Mouse (Mus musculus) MEL (cell line): ENCODE measurements around the gene Spata1. TPM values are rescaled to one million over a fixed set of nuclear protein-coding genes. Genes with fewer than 3 reads are reported as not detected.

Experiments
- DNase-seq: peaks from one replicate; pipeline ENCODE4 v3.0.0; 2011; ENCODE audit warnings: low read depth, low spot score
- H3K27ac ChIP-seq: 2 replicates; pipeline ENCODE4 v1.5.1; 2012; ENCODE audit warnings: low read depth, mild to moderate bottlenecking, control low read depth, low read length, moderate library complexity; ENCODE audit not compliant: control insufficient read depth
- H3K27me3 ChIP-seq, 2 experiments: fragments of 150-350 bp in 1 of 2; sonication (generic) in 1 of 2; 2 replicates each; pipeline ENCODE4 v1.6.1; 2012; ENCODE audit warnings: low read length in 2 of 2, mild to moderate bottlenecking in 2 of 2, improper control_type of control experiment in 1 of 2, moderate library complexity in 1 of 2; ENCODE audit not compliant: insufficient read depth in 2 of 2, control insufficient read depth in 1 of 2
- H3K36me3 ChIP-seq, 2 experiments: 2 replicates each; pipeline ENCODE4 v1.6.1; 2012 to 2014; ENCODE audit warnings: low read length in 2 of 2, improper control_type of control experiment in 1 of 2, inconsistent platforms in 1 of 2, mild to moderate bottlenecking in 1 of 2; ENCODE audit not compliant: insufficient read depth in 2 of 2, control insufficient read depth in 1 of 2
- H3K4me1 ChIP-seq, 2 experiments: fragments of 150-350 bp in 1 of 2; sonication (generic) in 1 of 2; 2 replicates each; pipeline ENCODE4 v1.6.1; 2012; ENCODE audit warnings: low read length in 2 of 2, improper control_type of control experiment in 1 of 2, mild to moderate bottlenecking in 1 of 2; ENCODE audit not compliant: insufficient read depth in 2 of 2, control insufficient read depth in 1 of 2
- H3K4me3 ChIP-seq, 2 experiments: fragments of 150-350 bp in 1 of 2; sonication (generic) in 1 of 2; 2 replicates each; pipeline ENCODE4 v1.5.1; 2012; ENCODE audit warnings: low read depth in 2 of 2, low read length in 2 of 2, mild to moderate bottlenecking in 2 of 2, moderate library complexity in 2 of 2, control low read depth in 1 of 2, improper control_type of control experiment in 1 of 2; ENCODE audit not compliant: control insufficient read depth in 1 of 2, insufficient read depth in 1 of 2
- H3K79me2 ChIP-seq: 2 replicates; pipeline ENCODE4 v1.6.1; 2012; ENCODE audit warnings: mild to moderate bottlenecking, low read length, moderate library complexity; ENCODE audit not compliant: control insufficient read depth, poor library complexity, insufficient read depth
- H3K9ac ChIP-seq: 2 replicates; pipeline ENCODE4 v1.6.1; 2012; ENCODE audit warnings: low read depth, mild to moderate bottlenecking, control low read depth, low read length, moderate library complexity; ENCODE audit not compliant: control insufficient read depth, poor library complexity, severe bottlenecking
- H3K9me3 ChIP-seq: fragments of 150-350 bp; sonication (generic); replicated peaks from 2 replicates; pipeline ENCODE4 v1.6.1; 2012; ENCODE audit warnings: mild to moderate bottlenecking, low read length, improper control_type of control experiment, moderate library complexity; ENCODE audit not compliant: insufficient read depth
- CHD1 ChIP-seq: IDR thresholded peaks from 2 replicates; pipeline ENCODE4 v1.6.1; 2012; ENCODE audit warnings: low read depth, mild to moderate bottlenecking, inconsistent platforms, low read length, improper control_type of control experiment
- CTCF ChIP-seq, 3 experiments: IDR thresholded peaks in 2 of 3; conservative IDR thresholded peaks in 1 of 3; 2 replicates each; pipeline ENCODE4 v1.5.1; 2011 to 2012; ENCODE audit warnings: low read length in 3 of 3, low read depth in 2 of 3, mild to moderate bottlenecking in 2 of 3, improper control_type of control experiment in 1 of 3, inconsistent platforms in 1 of 3, mixed read lengths in 1 of 3, moderate library complexity in 1 of 3; ENCODE audit not compliant: control insufficient read depth in 1 of 3, insufficient read depth in 1 of 3, poor library complexity in 1 of 3, severe bottlenecking in 1 of 3
- EP300 ChIP-seq, 2 experiments: IDR thresholded peaks; 2 replicates each; pipeline ENCODE4 v1.6.1; 2011; ENCODE audit warnings: improper control_type of control experiment in 2 of 2, low read length in 2 of 2, low read depth in 1 of 2, mild to moderate bottlenecking in 1 of 2
- ETS1 ChIP-seq: IDR thresholded peaks from 2 replicates; pipeline ENCODE4 v1.6.1; 2012; ENCODE audit warnings: low read depth, mild to moderate bottlenecking, inconsistent platforms, low read length, improper control_type of control experiment, moderate library complexity
- GATA1 ChIP-seq: IDR thresholded peaks from 2 replicates; pipeline ENCODE4 v1.6.1; 2011; ENCODE audit warnings: low read depth, low read length, improper control_type of control experiment
- KAT2A ChIP-seq: conservative IDR thresholded peaks from 2 replicates; pipeline ENCODE4 v1.6.1; 2012; ENCODE audit warnings: low read depth, low read length, improper control_type of control experiment, inconsistent platforms
- MYB ChIP-seq: IDR thresholded peaks from 2 replicates; pipeline ENCODE4 v1.6.1; 2011; ENCODE audit warnings: mild to moderate bottlenecking, low read depth, low read length, improper control_type of control experiment
- MYC ChIP-seq: IDR thresholded peaks from 2 replicates; pipeline ENCODE4 v1.6.1; 2011; ENCODE audit warnings: low read depth, mild to moderate bottlenecking, low read length, improper control_type of control experiment, moderate library complexity
- NRF1 ChIP-seq: IDR thresholded peaks from 2 replicates; pipeline ENCODE4 v1.6.1; 2014; ENCODE audit warnings: low read depth, mild to moderate bottlenecking, inconsistent platforms, low read length, improper control_type of control experiment, moderate library complexity; ENCODE audit not compliant: poor library complexity, insufficient read depth, severe bottlenecking
- POLR2AphosphoS2 ChIP-seq: IDR thresholded peaks from 2 replicates; pipeline ENCODE4 v1.6.1; 2011; ENCODE audit warnings: low read length, improper control_type of control experiment
- POLR2AphosphoS5 ChIP-seq: IDR thresholded peaks from 2 replicates; pipeline ENCODE4 v1.6.1; 2012; ENCODE audit warnings: low read depth, borderline replicate concordance, mild to moderate bottlenecking, inconsistent platforms, low read length, moderate library complexity, mixed read lengths
- RCOR1 ChIP-seq: IDR thresholded peaks from 2 replicates; pipeline ENCODE4 v1.6.1; 2012; ENCODE audit warnings: low read depth, mild to moderate bottlenecking, inconsistent platforms, low read length, improper control_type of control experiment
- SMC3 ChIP-seq: IDR thresholded peaks from 2 replicates; pipeline ENCODE4 v1.6.1; 2011; ENCODE audit warnings: low read depth, low read length, improper control_type of control experiment
- TCF12 ChIP-seq: IDR thresholded peaks from 2 replicates; pipeline ENCODE4 v1.6.1; 2014; ENCODE audit warnings: low read depth, mild to moderate bottlenecking, inconsistent platforms, low read length, improper control_type of control experiment, moderate library complexity
- USF2 ChIP-seq, 2 experiments: IDR thresholded peaks; 2 replicates each; pipeline ENCODE4 v1.6.1; 2011 to 2012; ENCODE audit warnings: improper control_type of control experiment in 2 of 2, low read length in 2 of 2, borderline replicate concordance in 1 of 2, inconsistent platforms in 1 of 2, low read depth in 1 of 2, mild to moderate bottlenecking in 1 of 2; ENCODE audit not compliant: insufficient read depth in 1 of 2
- ZMIZ1 ChIP-seq: IDR thresholded peaks from 2 replicates; pipeline ENCODE4 v1.6.1; 2012; ENCODE audit warnings: low read depth, mild to moderate bottlenecking, inconsistent platforms, low read length, improper control_type of control experiment, moderate library complexity
- ZNF384 ChIP-seq: IDR thresholded peaks from 2 replicates; pipeline ENCODE4 v1.6.1; 2012; ENCODE audit warnings: low read depth, mild to moderate bottlenecking, inconsistent platforms, low read length, improper control_type of control experiment
- polyA plus RNA-seq, 2 experiments: library from polyadenylated mRNA; stranded (reverse) in 1 of 2; unstranded in 1 of 2; fragments of >175 nt in 1 of 2; fragments of >200 nt in 1 of 2; gene quantifications; 2 replicates each; pipeline versions ENCODE4 v1.2.1 to v1.2.4; 2012; ENCODE audit warnings: low replicate concordance in 2 of 2, low read depth in 1 of 2; ENCODE audit not compliant: insufficient read length in 2 of 2, insufficient read depth in 1 of 2, missing spikeins in 1 of 2
- total RNA-seq: library from RNA; depleted of rRNA; stranded (reverse); fragments of 300-350 nt; gene quantifications from 2 replicates; pipeline ENCODE4 v1.2.3, GENCODE M21; 2012

Spata1 gene
- total and polyA plus RNA-seq, 3 experiments, result 1.1 to 1.9 TPM; not detected in 1

- TF ChIP-seq USF2 (IDR thresholded peaks at IDR 0.05; ENCODE audit: borderline replicate concordance in 1 of 2, insufficient read depth in 1 of 2, low read depth in 1 of 2, low read length in 2 of 2) (no peak), POLR2AphosphoS2 (peak; percentile 70; the same call in 1 of the 2 replicates), SMC3 (no peak)
Observed at GRCm38 (mm10) chr3:146520798-146521651, 21.5 kb upstream of the Spata1 start, which contains the start of gene Rpf1 (continued).

- no peaks in the 10 kb centered on the region for H3K9me3 ChIP-seq
- no peaks in the 10 kb centered on the region; a peak in 1 of 4 replicates for H3K27me3 ChIP-seq
- no peak for DNase-seq
- H3K4me3 ChIP-seq, result peak overlapping the region; percentile 88
- peak overlapping the region; percentile 61 for H3K9ac ChIP-seq
- peaks cover 2 to 3% of the 10 kb centered on the region in 2 experiments; a peak in 3 of 4 replicates for H3K4me1 ChIP-seq
- peaks cover 13% of the 10 kb centered on the region for H3K79me2 ChIP-seq
- TF ChIP-seq MYB (no peak), CHD1 (no peak), RCOR1 (no peak), USF2 (IDR thresholded peaks at IDR 0.05; ENCODE audit: borderline replicate concordance in 1 of 2, insufficient read depth in 1 of 2, low read depth in 1 of 2, low read length in 2 of 2) (no peak), ZMIZ1 (no peak), GATA1 (no peak), KAT2A (no peak), EP300 (IDR thresholded peaks at IDR 0.05; ENCODE audit: low read depth in 1 of 2, low read length in 2 of 2) (no peak), MYC (no peak), ETS1 (no peak), ZNF384 (no peak), TCF12 (no peak), NRF1 (no peak)
- H3K36me3 ChIP-seq, result peaks cover 8 to 22% of the 10 kb centered on the region in 2 experiments
- no peak overlapping the region; the same call in 1 of the 2 replicates for H3K27ac ChIP-seq
Observed at GRCm38 (mm10) chr3:146520226-146520797, 20.8 kb upstream of the Spata1 start.

- no peaks in the 10 kb centered on the region for H3K27me3 ChIP-seq
- TF ChIP-seq CTCF (IDR thresholded peaks at IDR 0.05 in 2 of 3, conservative IDR thresholded peaks at IDR 0.05 in 1 of 3; ENCODE audit: control insufficient read depth in 1 of 3, insufficient read depth in 1 of 3, low read depth in 2 of 3, low read length in 3 of 3, poor library complexity in 1 of 3, severe bottlenecking in 1 of 3) (no peak), POLR2AphosphoS5 (0 out of 2 replicates have a peak, but pooled peaks have one; percentile 51)
- no peaks in the 10 kb centered on the region for H3K9me3 ChIP-seq
- peaks cover 20 to 34% of the 10 kb centered on the region in 2 experiments for H3K36me3 ChIP-seq
- H3K79me2 ChIP-seq, result peaks cover 18% of the 10 kb centered on the region
- H3K9ac ChIP-seq, result no peak overlapping the region
- no peak overlapping the region for H3K27ac ChIP-seq
- H3K4me3 ChIP-seq, result no peak overlapping the region
- no peak for DNase-seq
- peaks cover 0 to 6% of the 10 kb centered on the region in 2 experiments; a peak in 3 of 4 replicates for H3K4me1 ChIP-seq
Observed at GRCm38 (mm10) chr3:146506711-146507110, 7.2 kb upstream of the Spata1 start.
